8 mouse cellular contexts compared by ENCODE assay signal in genomic region chr3:52101977-52102600, GRCm38 (mm10). TPM values are rescaled to one million over a fixed set of nuclear protein-coding genes. Genes with fewer than 3 reads are reported as not detected.
A peak's percentile ranks its signal among the peaks of the same experiment; 100 is the strongest.
DNase-seq lines count a peak whose midpoint lies in the region; ATAC-seq lines count a peak whose summit lies in the region.

No protein-coding gene starts in this region.

- ATAC-seq in hindbrain, embryonic 15.5 days (ENCODE audit: low FRiP score, low read depth), result peak; percentile 86

- peak overlapping the region; percentile 74 for H3K4me3 ChIP-seq in hindbrain, embryonic 15.5 days

- H3K36me3 ChIP-seq in hindbrain, embryonic 15.5 days, result no peaks in the 10 kb centered on the region

- peak; percentile 80 for DNase-seq in T-cell, adult 2 months (ENCODE audit: low spot score)
- DNase-seq in cerebellum, postnatal 36 days, result peak; percentile 82 to 90
- peak; percentile 58 to 64 for DNase-seq in frontal cortex, postnatal 36 days (ENCODE audit: low spot score in 2 of 2)
- DNase-seq in layer of hippocampus, postnatal 36 days, result peak; percentile 71 to 73
- peak; percentile 95 for DNase-seq in lung, postnatal 25 days (ENCODE audit: low spot score)
- peak; percentile 51 for DNase-seq in retina, adult 2 months (ENCODE audit: low read depth, low spot score)
- DNase-seq in thymus, postnatal 4 days, result peak; percentile 86

- H3K4me2 ChIP-seq in hindbrain, embryonic 15.5 days, result peak overlapping the region; percentile 87

- no peaks in the 10 kb centered on the region for H3K9me3 ChIP-seq in hindbrain, embryonic 15.5 days

- no peaks in the 10 kb centered on the region for H3K27me3 ChIP-seq in hindbrain, embryonic 15.5 days

- peak overlapping the region; percentile 75 for H3K9ac ChIP-seq in hindbrain, embryonic 15.5 days

- WGBS in hindbrain, embryonic 15.5 days, result under 1% methylated on average over 36 of the region's 57 CpGs

- peaks cover 19% of the 10 kb centered on the region for H3K4me1 ChIP-seq in hindbrain, embryonic 15.5 days (replicated peaks)

- H3K27ac ChIP-seq in hindbrain, embryonic 15.5 days (replicated peaks), result peak overlapping the region; percentile 99

RNA-seq across cellular contexts. Expression of gene Maml3, which starts 2.8 kb away (rescaled TPM):
- polyA plus RNA-seq in hindbrain, embryonic 15.5 days (2015; fragmentation: Nextera tagmentation; extraction: Ambion mirVana), result 7.7 and 7.8 TPM in 2 replicates
- 1 to 10 TPM; 8.3 to 9.8 TPM for total RNA-seq in layer of hippocampus, postnatal 36 days (2021)

Comparison
In these comparisons a context has a peak if more than half of its experiments do, and no peak if none do; other contexts are left out.
1. Peak in every context shown above with its lines: DNase-seq, ATAC-seq, H3K4me3 ChIP-seq and H3K27ac ChIP-seq.